Mouse (Mus musculus): ENCODE data around the gene Arpc1a.

GRCm38 (mm10) chr5:145089878-145090277 is 6.2 kb downstream of the Arpc1a start:
- TF ChIP-seq CTCF (IDR thresholded peaks at IDR 0.05) (no peak), EP300 (IDR thresholded peaks at IDR 0.05) (no peak)

Data from lung, postnatal 0 days (tissue).